ENCODE assay signal across 8 mouse cellular contexts in the genomic region with DNA sequence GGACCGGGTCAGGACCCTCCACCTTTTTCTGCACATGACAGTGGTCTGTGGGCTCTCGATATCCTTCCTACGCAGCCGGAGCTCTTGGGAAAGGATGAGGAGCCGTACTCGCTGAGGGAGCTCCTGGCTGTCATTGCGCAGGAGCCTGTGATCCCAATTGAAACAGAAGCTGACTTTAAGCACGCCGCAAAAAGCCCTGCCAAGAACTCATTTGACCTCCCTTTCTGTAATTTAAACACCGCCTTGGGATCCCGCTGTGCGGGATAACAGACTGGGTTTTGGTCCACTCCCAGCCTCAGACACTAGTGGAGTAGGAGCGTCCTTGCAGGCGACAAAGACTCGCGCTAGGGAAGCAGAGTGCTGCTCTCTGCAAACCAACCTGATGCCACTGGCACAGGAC. TPM values are rescaled to one million over a fixed set of nuclear protein-coding genes. Genes with fewer than 3 reads are reported as not detected.
DNase-seq lines count a peak whose midpoint lies in the region; ATAC-seq lines count a peak whose summit lies in the region.

No protein-coding gene starts in this region.

- WGBS in lung, embryonic 15.5 days, result 12% methylated on average over 16 of the region's 16 CpGs
- WGBS in embryonic facial prominence, embryonic 12.5 days, result 15% methylated on average over 16 of the region's 16 CpGs
- WGBS in heart, embryonic 15.5 days, result 14% methylated on average over 16 of the region's 16 CpGs
- WGBS in liver, embryonic 16.5 days (ENCODE audit: insufficient replicate concordance), result 17% methylated on average over 16 of the region's 16 CpGs

- H3K36me3 ChIP-seq in lung, embryonic 15.5 days, result no peaks in the 10 kb centered on the region
- H3K36me3 ChIP-seq in embryonic facial prominence, embryonic 12.5 days, result no peaks in the 10 kb centered on the region
- H3K36me3 ChIP-seq in heart, embryonic 15.5 days, result no peaks in the 10 kb centered on the region
- no peaks in the 10 kb centered on the region for H3K36me3 ChIP-seq in liver, embryonic 16.5 days (ENCODE audit: control insufficient read depth, insufficient read depth)

- no peaks in the 10 kb centered on the region for H3K9me3 ChIP-seq in lung, embryonic 15.5 days
- no peaks in the 10 kb centered on the region for H3K9me3 ChIP-seq in embryonic facial prominence, embryonic 12.5 days
- H3K9me3 ChIP-seq in heart, embryonic 15.5 days (replicated peaks), result no peaks in the 10 kb centered on the region
- no peaks in the 10 kb centered on the region for H3K9me3 ChIP-seq in liver, embryonic 16.5 days (replicated peaks; ENCODE audit: control insufficient read depth, low read length)

- H3K4me1 ChIP-seq in lung, embryonic 15.5 days, result peaks cover 26% of the 10 kb centered on the region
- peaks cover 9% of the 10 kb centered on the region; the same call in 1 of the 2 replicates for H3K4me1 ChIP-seq in embryonic facial prominence, embryonic 12.5 days
- H3K4me1 ChIP-seq in heart, embryonic 15.5 days (replicated peaks), result peaks cover 23% of the 10 kb centered on the region
- H3K4me1 ChIP-seq in liver, embryonic 16.5 days (ENCODE audit: control insufficient read depth, low read depth, low read length), result no peaks in the 10 kb centered on the region

- no peak; the same call in 1 of the 2 replicates for ATAC-seq in lung, embryonic 15.5 days (ENCODE audit: borderline replicate concordance, extremely low read depth, low FRiP score, low TSS enrichment)
- no peak for ATAC-seq in embryonic facial prominence, embryonic 12.5 days (ENCODE audit: insufficient number of reproducible peaks, insufficient read depth, low FRiP score, low TSS enrichment)
- ATAC-seq in heart, embryonic 15.5 days (replicated peaks; ENCODE audit: insufficient number of reproducible peaks, insufficient read depth, low FRiP score, low read depth), result no peak
- no peak for ATAC-seq in liver, embryonic 16.5 days (ENCODE audit: low read depth)

- no peak for DNase-seq in lung, adult 18-20 months
- DNase-seq in thymus, postnatal 4 days, result no peak
- no peak for DNase-seq in layer of hippocampus, adult 9-10 months (ENCODE audit: low spot score)
- DNase-seq in natural killer cell, adult 2 months (ENCODE audit: low spot score in 2 of 2), result no peak

- H3K9ac ChIP-seq in lung, embryonic 15.5 days, result peak overlapping the region; percentile 61
- peak overlapping the region; percentile 69 for H3K9ac ChIP-seq in embryonic facial prominence, embryonic 12.5 days
- H3K9ac ChIP-seq in heart, embryonic 15.5 days, result peak overlapping the region; percentile 58; the same call in 1 of the 2 replicates
- H3K9ac ChIP-seq in liver, embryonic 16.5 days (ENCODE audit: low read depth, low read length), result no peak overlapping the region

- H3K27me3 ChIP-seq in lung, embryonic 15.5 days, result peaks cover 31% of the 10 kb centered on the region
- peaks cover 43% of the 10 kb centered on the region for H3K27me3 ChIP-seq in embryonic facial prominence, embryonic 12.5 days
- peaks cover 57% of the 10 kb centered on the region for H3K27me3 ChIP-seq in heart, embryonic 15.5 days
- H3K27me3 ChIP-seq in liver, embryonic 16.5 days (ENCODE audit: control insufficient read depth, insufficient read depth, low read depth, low read length), result peaks cover 26% of the 10 kb centered on the region

- no peak overlapping the region for H3K27ac ChIP-seq in lung, embryonic 15.5 days
- H3K27ac ChIP-seq in embryonic facial prominence, embryonic 12.5 days, result no peak overlapping the region
- no peak overlapping the region for H3K27ac ChIP-seq in heart, embryonic 15.5 days
- no peak overlapping the region for H3K27ac ChIP-seq in liver, embryonic 16.5 days (ENCODE audit: low read length)

- peak overlapping the region; percentile 98 for H3K4me2 ChIP-seq in lung, embryonic 15.5 days
- H3K4me2 ChIP-seq in embryonic facial prominence, embryonic 12.5 days (replicated peaks), result peak overlapping the region; percentile 100
- peak overlapping the region; percentile 97 for H3K4me2 ChIP-seq in heart, embryonic 15.5 days
- peak overlapping the region; percentile 42 for H3K4me2 ChIP-seq in liver, embryonic 16.5 days (ENCODE audit: low read depth, low read length)

- H3K4me3 ChIP-seq in lung, embryonic 15.5 days, result peak overlapping the region; percentile 59
- peak overlapping the region; percentile 51 for H3K4me3 ChIP-seq in embryonic facial prominence, embryonic 12.5 days
- peak overlapping the region; percentile 60 for H3K4me3 ChIP-seq in heart, embryonic 15.5 days
- peak overlapping the region; percentile 29 for H3K4me3 ChIP-seq in liver, embryonic 16.5 days (ENCODE audit: low read depth, low read length)

RNA-seq across cellular contexts. Expression of gene Fndc1, which starts 0.5 kb away (rescaled TPM):
- 44.1 and 48.6 TPM in 2 replicates for polyA plus RNA-seq in lung, embryonic 15.5 days (2015; fragmentation: Nextera tagmentation; extraction: Ambion mirVana)
- 7.8 and 10.6 TPM in 2 replicates for polyA plus RNA-seq in embryonic facial prominence, embryonic 12.5 days (2016; fragmentation: Nextera tagmentation; extraction: Ambion mirVana)
- 28.2 and 39.9 TPM in 2 replicates for polyA plus RNA-seq in heart, embryonic 15.5 days (2015; fragmentation: Nextera tagmentation; extraction: Ambion mirVana)
- 0.56 and 0.72 TPM in 2 replicates for polyA plus RNA-seq in liver, embryonic 16.5 days (2015; fragmentation: Nextera tagmentation; extraction: Ambion mirVana)

Comparison
In these comparisons a context has a peak if more than half of its experiments do, and no peak if none do; other contexts are left out.
1. H3K4me2 ChIP-seq: peak in every context shown above with its lines; median percentile 100 in embryonic facial prominence, embryonic 12.5 days; 98 in lung, embryonic 15.5 days; 97 in heart, embryonic 15.5 days; 42 in liver, embryonic 16.5 days.